Mouse (Mus musculus) gastrocnemius, postnatal 36 days (tissue): ENCODE measurements around the gene Tenm4. TPM values are rescaled to one million over a fixed set of nuclear protein-coding genes. Genes with fewer than 3 reads are reported as not detected.

Experiments used
- DNase-seq, 2 experiments: peaks; one replicate each; pipeline ENCODE4 v3.0.0; 2022
- intact Hi-C: fragments of 180-260 bp; cut with DNase I; formaldehyde crosslinking; loops from one replicate; pipeline ENCODE4 v1.15.1; 2025
- total RNA-seq, 2 experiments: library from RNA; stranded (reverse); gene quantifications; 2 replicates each; pipeline ENCODE4 v1.2.3; 2021

Tenm4 gene
- total RNA-seq, 2 experiments from 2014 or later = 0.69 to 1.1 TPM

GRCm38 (mm10) chr7:96657857-96658580, 487.0 kb downstream of the Tenm4 start:
- DNase-seq = no peak
- intact Hi-C loops = no loop called here

GRCm38 (mm10) chr7:96660907-96661306, 489.9 kb downstream of the Tenm4 start:
- DNase-seq = no peak
- intact Hi-C loops = no loop called here

- no peak for DNase-seq
- intact Hi-C loops = no loop called here
These were observed 490.5 kb downstream of the Tenm4 start for GRCm38 (mm10) chr7:96661352-96662169.

DNA sequence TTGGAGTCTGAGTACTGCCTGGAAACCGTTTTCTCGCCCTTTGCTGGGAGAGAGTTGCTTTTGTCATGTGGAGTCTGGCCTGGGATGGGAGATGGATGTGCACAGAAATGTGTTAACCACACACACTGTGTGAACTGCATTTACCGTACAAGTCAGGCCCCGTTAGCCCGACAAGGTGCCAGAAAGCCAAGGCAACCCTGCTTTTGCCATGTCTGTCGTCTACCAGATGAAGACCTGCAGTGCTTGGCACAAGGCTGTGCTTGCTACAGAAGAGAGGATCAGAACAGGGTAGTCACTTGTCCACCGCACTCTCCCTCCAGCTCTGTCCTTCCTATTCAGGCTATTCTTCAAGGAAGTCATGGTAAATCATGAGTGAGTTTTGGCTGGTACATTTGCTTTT, 492.3 kb downstream of the Tenm4 start:
- no peak for DNase-seq
- intact Hi-C loops = no loop called here

DNA sequence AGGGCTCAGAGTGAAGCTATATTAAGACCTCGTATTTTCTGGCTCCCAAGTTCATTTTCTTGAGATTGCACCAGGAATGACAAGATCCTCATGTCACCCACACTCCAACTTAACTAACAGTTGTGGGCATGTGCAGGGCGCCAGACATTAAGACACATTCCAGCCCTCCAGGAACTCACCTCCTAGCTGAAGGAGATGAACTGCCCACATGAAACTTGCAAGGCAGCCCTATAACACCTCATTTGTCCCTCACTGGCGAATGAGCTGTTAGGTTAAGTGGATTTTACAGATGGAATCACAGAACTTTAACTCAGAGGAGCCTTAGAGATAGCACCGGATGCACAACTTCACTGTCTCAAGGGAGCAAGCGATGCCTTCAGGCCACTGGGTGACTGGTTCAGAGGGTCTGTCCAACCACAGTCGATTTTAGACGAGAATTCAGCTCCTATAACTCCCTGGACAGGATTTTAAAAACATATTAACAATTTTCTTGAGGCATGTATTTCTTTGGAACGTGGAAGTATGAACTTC, 495.4 kb downstream of the Tenm4 start:
- DNase-seq = no peak
- intact Hi-C loops = no loop called here

GRCm38 (mm10) chr7:96667688-96668087, 496.6 kb downstream of the Tenm4 start:
- no peak for DNase-seq
- intact Hi-C loops = no loop called here

- no peak for DNase-seq
- intact Hi-C loops = no loop called here
These were observed 499.0 kb downstream of the Tenm4 start for GRCm38 (mm10) chr7:96670095-96670494.

- intact Hi-C loops = no loop called here
- DNase-seq = no peak
These were observed 501.4 kb downstream of the Tenm4 start for GRCm38 (mm10) chr7:96672322-96672914.

DNA sequence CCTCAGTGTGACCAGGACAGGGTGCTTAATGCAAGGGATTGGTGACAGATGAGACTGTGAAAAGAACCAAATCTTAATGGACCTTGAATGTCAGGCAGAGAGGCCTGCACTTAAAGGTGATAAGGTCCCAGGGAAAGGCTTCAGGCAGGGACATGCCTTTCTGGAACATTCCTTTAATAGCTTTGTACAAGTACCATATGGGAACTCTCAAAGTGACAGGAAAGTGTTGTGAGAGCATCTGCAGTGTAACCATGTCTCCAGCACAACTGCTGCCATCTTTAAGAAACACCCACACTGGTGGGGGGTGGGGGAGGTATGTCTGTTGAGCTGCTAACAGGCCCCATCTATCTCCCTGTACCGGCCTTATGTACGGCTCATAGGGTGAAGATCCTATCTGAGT, 506.0 kb downstream of the Tenm4 start:
- intact Hi-C loops = no loop called here
- no peak for DNase-seq

DNA sequence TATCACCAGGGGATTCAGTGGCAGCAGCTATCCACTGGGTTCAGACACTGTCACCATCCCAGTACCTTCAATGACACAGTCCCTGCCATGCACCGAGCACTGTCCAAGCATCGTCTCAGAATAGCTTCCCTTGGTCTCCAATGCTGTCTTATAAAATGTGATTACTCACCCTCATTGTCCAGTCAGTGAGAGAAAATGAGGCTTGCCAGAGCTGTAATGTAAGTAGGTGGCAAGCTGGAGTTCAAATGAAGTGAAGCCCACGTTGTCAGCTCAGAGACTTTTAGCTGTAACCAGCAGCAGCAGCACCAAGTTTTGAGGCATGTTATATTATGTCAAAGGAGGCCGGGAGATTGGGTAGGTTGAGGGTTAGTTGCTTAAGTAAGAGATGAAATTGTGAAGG, 507.2 kb downstream of the Tenm4 start:
- DNase-seq = no peak
- intact Hi-C loops = no loop called here

- intact Hi-C loops = no loop called here
- DNase-seq = no peak
These were observed 508.7 kb downstream of the Tenm4 start for GRCm38 (mm10) chr7:96679746-96680145.

DNA sequence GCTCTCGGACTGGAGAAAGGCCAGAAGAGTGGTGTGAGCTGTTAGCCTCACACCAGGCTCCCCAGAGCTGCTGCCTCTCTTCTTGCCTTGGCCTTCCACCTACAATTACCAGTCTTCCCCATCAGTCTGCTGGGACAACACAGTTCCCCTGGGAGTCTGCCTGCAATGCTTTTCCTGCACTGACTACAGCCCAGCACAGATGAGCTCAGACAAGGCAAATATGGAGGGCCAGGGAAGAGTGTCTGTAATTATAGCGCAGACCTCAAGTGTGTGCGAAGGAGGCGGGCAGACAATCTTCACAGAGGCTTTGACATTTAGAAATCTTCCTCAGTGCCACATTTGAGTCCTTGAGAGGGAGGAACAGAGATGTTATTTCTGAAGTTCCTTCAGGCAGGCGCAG, 509.4 kb downstream of the Tenm4 start:
- intact Hi-C loops = no loop called here

DNA sequence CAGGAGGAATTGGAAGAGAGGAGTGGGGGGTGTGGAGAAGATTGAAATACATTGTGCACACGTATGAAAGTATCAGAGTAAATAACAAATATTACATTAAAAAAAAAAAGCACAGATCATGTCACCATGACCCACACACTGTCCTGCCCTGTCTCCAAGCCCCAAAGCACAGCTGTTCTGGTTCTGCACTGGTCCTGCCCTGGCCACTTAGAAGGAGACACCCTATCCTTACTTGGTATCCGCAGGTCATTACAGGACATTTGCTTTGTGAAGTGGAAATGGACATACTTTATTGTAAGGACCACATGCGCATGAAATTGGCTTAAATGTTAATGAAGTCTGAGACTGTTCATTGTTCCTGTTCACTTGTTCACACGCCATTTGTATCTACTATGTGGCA, 510.8 kb downstream of the Tenm4 start:
- intact Hi-C loops = no loop called here
- DNase-seq = no peak

More for the DNA sequence above, 509.4 kb downstream of the Tenm4 start:
- no peak for DNase-seq

GRCm38 (mm10) chr7:96688141-96688540, 517.1 kb downstream of the Tenm4 start:
- DNase-seq = no peak
- intact Hi-C loops = no loop called here

GRCm38 (mm10) chr7:96701097-96701845, 530.2 kb downstream of the Tenm4 start:
- intact Hi-C loops = no loop called here
- DNase-seq = no peak

DNA sequence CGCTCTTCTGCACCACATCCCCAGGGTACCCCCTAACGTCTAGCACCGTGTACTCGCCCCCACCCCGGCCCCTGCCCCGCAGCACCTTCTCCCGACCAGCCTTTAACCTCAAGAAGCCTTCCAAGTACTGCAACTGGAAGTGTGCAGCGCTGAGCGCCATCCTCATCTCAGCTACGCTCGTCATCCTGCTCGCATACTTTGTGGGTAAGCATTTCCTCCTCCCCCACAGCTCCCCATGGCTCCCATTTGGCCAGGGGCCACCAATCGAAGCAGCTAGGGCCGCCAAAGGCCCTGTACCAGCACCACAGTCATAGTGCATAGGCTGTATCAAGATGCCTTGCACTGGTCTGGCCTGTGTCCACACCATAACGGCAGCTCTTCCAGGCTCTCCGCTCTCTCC, 532.9 kb downstream of the Tenm4 start:
- no peak for DNase-seq
- intact Hi-C loops = no loop called here

GRCm38 (mm10) chr7:96705307-96706129, 534.5 kb downstream of the Tenm4 start:
- DNase-seq = no peak
- intact Hi-C loops = no loop called here

DNA sequence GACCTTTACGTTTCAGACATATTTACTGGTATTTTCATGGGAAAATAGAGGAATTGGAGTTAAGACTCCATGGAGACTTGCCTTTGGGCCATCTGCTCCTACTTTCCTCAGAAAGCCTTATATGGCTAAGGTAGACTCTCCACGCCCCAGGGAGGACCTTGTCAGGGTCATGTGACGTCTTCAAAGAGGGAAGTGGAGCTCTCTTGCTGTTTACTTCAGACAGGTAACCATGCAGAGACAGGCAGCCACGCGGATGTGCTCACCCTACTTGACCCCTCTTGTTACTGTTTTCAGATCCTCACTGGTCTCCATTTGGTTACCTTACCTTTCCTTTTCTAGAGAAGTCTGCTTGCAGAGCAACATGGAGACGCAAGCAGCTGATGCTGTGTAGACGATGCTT, 535.5 kb downstream of the Tenm4 start:
- intact Hi-C loops = no loop called here
- no peak for DNase-seq

DNA sequence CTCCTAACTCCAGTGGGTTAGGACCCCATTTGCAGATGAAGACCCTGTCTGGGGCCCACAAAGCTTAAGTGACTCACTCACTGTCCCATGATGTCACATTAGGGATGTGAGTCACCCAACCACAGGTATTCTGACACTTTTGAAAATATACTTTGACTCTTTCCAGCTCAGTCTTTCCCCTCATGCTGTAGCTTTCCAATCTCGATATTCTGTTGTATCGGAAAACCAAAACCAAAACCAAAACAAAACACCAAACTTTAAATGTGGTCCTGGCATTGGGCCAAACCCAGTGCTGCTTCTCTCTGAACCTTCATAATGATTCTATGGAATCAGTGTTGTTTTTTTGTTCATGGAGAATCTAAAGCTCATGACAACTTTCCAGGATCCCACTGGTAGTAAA, 536.1 kb downstream of the Tenm4 start:
- DNase-seq = no peak
- intact Hi-C loops = no loop called here

DNA sequence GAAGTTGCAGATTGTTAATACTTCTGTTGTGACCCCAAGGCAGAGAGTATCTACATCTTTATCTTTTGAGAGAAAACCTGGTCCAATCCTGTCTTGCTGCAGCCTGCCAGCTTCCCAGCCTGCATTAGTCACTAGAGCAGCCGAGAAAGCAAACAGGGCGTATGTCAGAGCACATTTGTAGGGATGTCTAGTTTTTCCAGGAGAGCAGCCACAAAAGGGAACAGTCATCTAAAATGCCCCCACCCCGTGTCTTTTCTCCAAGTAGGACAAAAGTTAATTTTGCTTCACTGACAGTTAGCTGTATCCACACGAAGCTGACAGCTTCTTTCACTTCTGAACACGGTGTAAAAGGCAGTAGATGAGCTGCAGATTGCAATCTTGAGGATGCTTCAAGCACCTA, 537.0 kb downstream of the Tenm4 start:
- intact Hi-C loops = no loop called here
- DNase-seq = no peak
